Mouse (Mus musculus) embryonic fibroblast, embryonic 13.5 days (primary cell): ENCODE data around the gene Map3k12.

Experiments
- CTCF ChIP-seq: IDR thresholded peaks from 2 replicates; pipeline ENCODE4 v1.5.1; 2011; ENCODE audit warnings: mild to moderate bottlenecking, control low read depth, low read length, moderate library complexity, borderline replicate concordance; ENCODE audit not compliant: insufficient read depth
- POLR2A ChIP-seq: IDR thresholded peaks from 2 replicates; pipeline ENCODE4 v1.6.1; 2011; ENCODE audit warnings: low read depth, mild to moderate bottlenecking, control low read depth, low read length, moderate library complexity

GRCm38 (mm10) chr15:102519211-102520141 lies 2.6 kb upstream of the Map3k12 start:
- TF ChIP-seq POLR2A = 0 out of 2 replicates have a peak, but pooled peaks have one; percentile 13
- TF ChIP-seq CTCF = no peak
